Mouse (Mus musculus): ENCODE measurements around the gene Tpbg. TPM values are rescaled to one million over a fixed set of nuclear protein-coding genes. Genes with fewer than 3 reads are reported as not detected.

Gene Tpbg
- polyA plus RNA-seq (2017; shearing (Covaris generic)): under 1 TPM in 1 of 2 experiments, not detected in 1; 0.31 TPM

GRCm38 (mm10) chr9:85842351-85843011 is at the start of gene Tpbg:
TSS of gene Tpbg (plus strand) at chr9:85842380.

Other genes with a start within 250 kb of the Tpbg start
- gene Ibtk, start 93.0 kb upstream of the Tpbg start, polyA plus RNA-seq (2017; shearing (Covaris generic)): 10 to 100 TPM; 30.4 to 35.8 TPM